Mouse (Mus musculus) forebrain, embryonic 12.5 days (tissue): ENCODE results near the gene Mex3a. TPM values are rescaled to one million over a fixed set of nuclear protein-coding genes. Genes with fewer than 3 reads are reported as not detected.

Experiments
- ATAC-seq: fragments of 200-750 bp; cut with Nextera tagmentation; 2 replicates; pipeline ENCODE4 v1.8.0; 2017; ENCODE audit warnings: moderate TSS enrichment; ENCODE audit not compliant: low FRiP score
- H3K27ac ChIP-seq: fragments of 300-500 bp; sonication (generic); 2 replicates; pipeline ENCODE4 v1.5.1; 2016; ENCODE audit warnings: mild to moderate bottlenecking
- H3K27me3 ChIP-seq: fragments of 300-500 bp; sonication (generic); 2 replicates; pipeline ENCODE4 v1.6.1; 2016; ENCODE audit warnings: mild to moderate bottlenecking
- H3K36me3 ChIP-seq: fragments of 300-500 bp; sonication (generic); replicated peaks from 2 replicates; pipeline ENCODE4 v1.6.1; 2016; ENCODE audit warnings: mild to moderate bottlenecking
- H3K4me1 ChIP-seq: fragments of 300-500 bp; sonication (generic); 2 replicates; pipeline ENCODE4 v1.6.1; 2016
- H3K4me2 ChIP-seq: fragments of 300-500 bp; sonication (generic); 2 replicates; pipeline ENCODE4 v1.6.1; 2016; ENCODE audit warnings: mild to moderate bottlenecking, moderate library complexity
- H3K4me3 ChIP-seq: fragments of 300-500 bp; sonication (generic); replicated peaks from 2 replicates; pipeline ENCODE4 v1.5.1; 2016; ENCODE audit warnings: mild to moderate bottlenecking
- H3K9ac ChIP-seq: fragments of 300-500 bp; sonication (generic); 2 replicates; pipeline ENCODE4 v1.6.1; 2016; ENCODE audit warnings: mild to moderate bottlenecking
- H3K9me3 ChIP-seq: fragments of 300-500 bp; sonication (generic); 2 replicates; pipeline ENCODE4 v1.6.1; 2016
- WGBS: fragments of 180-500 bp; shearing (Covaris S2); methylation state at CpG from one replicate; pipeline ENCODE4 v1.1.7; 2016; 5-methylcytosine and 5-hydroxymethylcytosine counted together
- polyA plus RNA-seq: library from polyadenylated mRNA; unstranded; fragments of >200 nt; fragmentation: Nextera tagmentation; extraction: Ambion mirVana; gene quantifications from 2 replicates; pipeline ENCODE4 v1.2.1, GENCODE M21; 2016

Gene Mex3a
- polyA plus RNA-seq, 1 experiment from 2014 or later: 51.0 TPM

- 0% methylated on average over 4 of the region's 5 CpGs for WGBS
- H3K4me1 ChIP-seq: peaks cover 66% of the 10 kb centered on the region
Measured at GRCm38 (mm10) chr3:88533706-88534105, 1.5 kb downstream of the Mex3a start.

DNA sequence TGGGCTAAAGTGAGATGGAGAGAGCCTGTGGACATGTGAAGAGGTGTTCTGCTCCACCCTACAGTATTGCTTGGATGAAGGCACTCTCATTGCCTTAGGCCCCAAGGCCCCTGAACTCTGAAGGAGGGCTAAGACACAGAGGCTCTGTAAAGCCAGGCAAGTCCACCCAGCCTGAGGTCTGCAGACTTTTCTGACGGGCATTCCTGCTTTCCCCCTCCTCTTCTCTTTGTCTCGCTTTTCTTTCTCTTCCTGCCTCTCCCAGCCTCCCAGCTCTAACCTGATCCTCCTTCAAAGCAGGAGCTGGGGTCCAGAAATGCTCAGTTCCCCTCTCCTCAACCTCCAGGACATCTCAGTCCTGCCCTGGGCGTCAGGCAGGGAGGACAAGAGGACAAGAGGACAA lies 2.8 kb downstream of the Mex3a start:
- ATAC-seq: no peak
- Histone ChIP-seq H3K4me2 (peak overlapping the region; percentile 93), H3K36me3 (peaks cover 47% of the 10 kb centered on the region), H3K9me3 (no peaks in the 10 kb centered on the region), H3K27me3 (no peaks in the 10 kb centered on the region), H3K9ac (peak overlapping the region; percentile 99), H3K4me3 (peak overlapping the region; percentile 93), H3K4me1 (peaks cover 63% of the 10 kb centered on the region), H3K27ac (peak overlapping the region; percentile 99)
- WGBS: 0% methylated on average over 3 of the region's 3 CpGs

More at GRCm38 (mm10) chr3:88533706-88534105, 1.5 kb downstream of the Mex3a start:
- Histone ChIP-seq H3K4me3 (peak overlapping the region; percentile 93), H3K9me3 (no peaks in the 10 kb centered on the region), H3K9ac (peak overlapping the region; percentile 99), H3K27ac (peak overlapping the region; percentile 99), H3K27me3 (no peaks in the 10 kb centered on the region), H3K36me3 (peaks cover 42% of the 10 kb centered on the region), H3K4me2 (peak overlapping the region; percentile 93)
- ATAC-seq: no peak

DNA sequence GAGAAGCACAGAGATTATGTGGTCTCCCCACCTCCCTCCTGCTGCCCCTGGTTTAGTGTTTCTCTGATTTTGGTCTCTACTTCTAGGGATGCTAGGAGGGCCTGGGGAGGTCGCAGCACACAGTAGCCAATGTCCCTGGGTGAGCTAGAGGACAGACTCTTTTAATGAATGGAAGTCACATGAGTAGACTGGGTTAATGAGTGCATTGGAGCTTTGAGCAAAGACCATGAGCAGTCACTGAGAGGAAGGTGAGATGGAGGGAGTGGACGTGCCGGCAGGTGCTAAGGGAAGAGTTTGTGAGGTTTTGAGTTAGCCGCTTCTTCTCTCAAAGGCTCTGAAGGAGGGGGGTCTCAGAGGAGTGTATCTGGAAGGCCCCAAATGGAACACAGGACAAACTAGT lies 3.3 kb downstream of the Mex3a start:
- H3K4me1 ChIP-seq: peaks cover 63% of the 10 kb centered on the region
- no peaks in the 10 kb centered on the region for H3K27me3 ChIP-seq
- H3K36me3 ChIP-seq: peaks cover 52% of the 10 kb centered on the region
- peak overlapping the region; percentile 99 for H3K9ac ChIP-seq
- peak overlapping the region; percentile 93 for H3K4me3 ChIP-seq
- H3K27ac ChIP-seq: peak overlapping the region; percentile 99
- WGBS: 20% methylated on average over 4 of the region's 4 CpGs
- peak overlapping the region; percentile 93 for H3K4me2 ChIP-seq
- no peak for ATAC-seq
- H3K9me3 ChIP-seq: no peaks in the 10 kb centered on the region

GRCm38 (mm10) chr3:88536103-88536930 lies 4.1 kb downstream of the Mex3a start:
- Histone ChIP-seq H3K4me3 (peak overlapping the region; percentile 93), H3K36me3 (peaks cover 60% of the 10 kb centered on the region), H3K27ac (peak overlapping the region; percentile 99), H3K9me3 (no peaks in the 10 kb centered on the region), H3K27me3 (no peaks in the 10 kb centered on the region), H3K9ac (peak overlapping the region; percentile 99), H3K4me1 (peaks cover 69% of the 10 kb centered on the region), H3K4me2 (peak overlapping the region; percentile 93)
- ATAC-seq: no peak
- WGBS: 6% methylated on average over 63 of the region's 64 CpGs

GRCm38 (mm10) chr3:88537146-88537545 lies 5.0 kb downstream of the Mex3a start:
- peaks cover 78% of the 10 kb centered on the region for H3K4me1 ChIP-seq
- H3K9ac ChIP-seq: peak overlapping the region; percentile 99
- H3K27ac ChIP-seq: peak overlapping the region; percentile 99
- no peak for ATAC-seq
- H3K36me3 ChIP-seq: peaks cover 63% of the 10 kb centered on the region
- no peaks in the 10 kb centered on the region for H3K9me3 ChIP-seq
- peak overlapping the region; percentile 93 for H3K4me2 ChIP-seq
- 51% methylated on average over 6 of the region's 6 CpGs for WGBS
- H3K27me3 ChIP-seq: no peaks in the 10 kb centered on the region
- peak overlapping the region; percentile 93 for H3K4me3 ChIP-seq

GRCm38 (mm10) chr3:88538271-88539145 lies 6.3 kb downstream of the Mex3a start:
- peak; percentile 31; the same call in 1 of the 2 replicates for ATAC-seq
- 2% methylated on average over 9 of the region's 9 CpGs for WGBS
- Histone ChIP-seq H3K27ac (peak overlapping the region; percentile 99), H3K27me3 (no peaks in the 10 kb centered on the region), H3K9ac (peak overlapping the region; percentile 99), H3K4me3 (peak overlapping the region; percentile 10; the same call in 1 of the 2 replicates), H3K4me1 (peaks cover 78% of the 10 kb centered on the region), H3K4me2 (peak overlapping the region; percentile 93), H3K9me3 (no peaks in the 10 kb centered on the region), H3K36me3 (peaks cover 63% of the 10 kb centered on the region)

- Histone ChIP-seq H3K27ac (peak overlapping the region; percentile 70), H3K4me1 (peaks cover 75% of the 10 kb centered on the region), H3K4me3 (0 out of 2 replicates have a peak overlapping the region, but pooled peaks have one; percentile 14), H3K4me2 (peak overlapping the region; percentile 33; the same call in 1 of the 2 replicates), H3K9ac (peak overlapping the region; percentile 48; the same call in 1 of the 2 replicates), H3K9me3 (no peaks in the 10 kb centered on the region), H3K27me3 (no peaks in the 10 kb centered on the region), H3K36me3 (peaks cover 63% of the 10 kb centered on the region)
- WGBS: 0% methylated on average over 3 of the region's 3 CpGs
- ATAC-seq: peak; percentile 45
Measured at GRCm38 (mm10) chr3:88539397-88539796, 7.2 kb downstream of the Mex3a start.

DNA sequence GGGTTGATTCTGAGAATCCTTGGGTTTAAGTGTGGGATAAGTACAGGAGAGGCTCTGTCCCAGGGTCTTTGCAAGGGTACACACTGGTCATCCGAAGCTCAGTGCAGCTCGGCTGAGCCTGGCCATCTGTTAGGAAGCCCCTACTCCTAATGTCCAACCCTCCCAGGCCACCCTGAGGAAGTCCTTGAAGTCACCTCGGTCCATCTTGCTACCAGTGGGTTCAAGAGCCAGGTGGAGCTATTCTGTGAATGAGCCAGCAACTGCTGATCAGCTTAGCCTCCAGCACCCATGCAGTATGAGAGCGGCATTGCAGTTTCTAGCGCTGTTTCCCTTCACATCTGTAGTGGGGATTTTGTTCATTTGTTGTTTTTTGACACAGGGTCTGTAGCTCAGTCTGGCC lies 7.9 kb downstream of the Mex3a start:
- peaks cover 74% of the 10 kb centered on the region for H3K4me1 ChIP-seq
- peak overlapping the region; percentile 15; the same call in 1 of the 2 replicates for H3K4me2 ChIP-seq
- H3K4me3 ChIP-seq: no peak overlapping the region
- H3K9me3 ChIP-seq: no peaks in the 10 kb centered on the region
- peak overlapping the region; percentile 40; the same call in 1 of the 2 replicates for H3K9ac ChIP-seq
- WGBS: 47% methylated on average over 5 of the region's 5 CpGs
- H3K27me3 ChIP-seq: no peaks in the 10 kb centered on the region
- peak overlapping the region; percentile 70 for H3K27ac ChIP-seq
- no peak for ATAC-seq
- peaks cover 56% of the 10 kb centered on the region for H3K36me3 ChIP-seq

DNA sequence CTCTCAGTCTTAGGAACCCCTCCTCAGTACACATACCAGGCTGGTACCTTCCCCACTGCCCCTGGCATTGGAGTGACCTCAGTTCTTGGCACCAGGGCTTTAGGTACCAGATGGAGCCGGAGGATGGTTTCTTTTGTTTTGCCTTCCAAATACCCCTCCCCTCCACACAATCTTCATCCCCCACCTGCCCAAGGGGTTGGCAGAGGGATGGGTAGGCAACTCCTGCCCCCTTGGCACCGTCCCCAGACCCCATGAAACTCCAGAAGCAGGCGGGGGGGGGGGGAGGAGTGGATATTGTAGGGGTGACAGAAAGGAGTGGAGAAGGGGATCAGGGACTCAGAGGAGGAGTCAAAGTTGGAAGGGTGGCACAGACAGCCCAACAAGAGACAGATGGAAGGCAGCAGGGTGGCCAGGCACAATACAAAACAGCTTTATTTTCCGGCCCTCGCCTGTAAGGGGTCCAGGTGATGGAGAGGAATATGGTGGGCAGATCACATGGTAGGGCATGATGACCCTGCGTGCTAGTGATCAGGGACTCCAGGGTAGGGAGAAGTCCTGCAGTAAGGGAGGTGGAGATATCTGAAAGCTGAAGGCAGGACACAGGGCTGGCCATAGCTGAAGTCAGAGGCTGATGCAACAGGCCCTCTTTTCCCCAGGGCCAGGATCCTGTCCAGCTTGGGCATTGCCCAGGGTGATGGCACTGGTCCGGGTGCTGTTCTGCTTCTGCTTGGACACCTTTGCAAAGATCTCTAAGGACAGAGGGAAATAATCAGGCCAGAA lies 9.6 kb downstream of the Mex3a start:
- peaks cover 59% of the 10 kb centered on the region for H3K4me1 ChIP-seq
- H3K9me3 ChIP-seq: no peaks in the 10 kb centered on the region
- WGBS: 72% methylated on average over 7 of the region's 7 CpGs
- peaks cover 40% of the 10 kb centered on the region for H3K36me3 ChIP-seq
- peak overlapping the region; percentile 78 for H3K27ac ChIP-seq
- no peak overlapping the region for H3K4me2 ChIP-seq
- H3K9ac ChIP-seq: peak overlapping the region; percentile 30; the same call in 1 of the 2 replicates
- no peak overlapping the region for H3K4me3 ChIP-seq
- no peak for ATAC-seq
- H3K27me3 ChIP-seq: no peaks in the 10 kb centered on the region

DNA sequence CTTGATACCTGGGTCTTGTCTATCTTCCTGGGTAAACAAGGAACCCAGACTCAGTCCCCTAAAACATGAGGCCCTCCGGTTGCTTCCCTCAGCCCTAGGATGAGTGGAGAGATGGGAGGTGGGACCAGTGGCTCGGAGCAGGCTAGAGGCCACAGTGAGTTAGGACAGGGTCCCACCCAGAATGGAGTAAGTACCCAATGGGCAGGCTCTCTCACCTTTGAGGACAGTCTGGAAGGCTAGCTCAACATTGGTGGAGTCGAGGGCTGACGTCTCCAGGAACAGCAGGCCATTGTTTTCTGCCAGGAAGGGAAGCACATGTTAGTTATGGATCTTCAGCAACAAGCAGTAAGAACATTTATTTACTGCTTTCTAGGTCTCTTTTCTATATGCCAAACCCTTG lies 10.3 kb downstream of the Mex3a start:
- no peaks in the 10 kb centered on the region for H3K9me3 ChIP-seq
- H3K36me3 ChIP-seq: peaks cover 34% of the 10 kb centered on the region
- no peaks in the 10 kb centered on the region for H3K27me3 ChIP-seq
- peaks cover 52% of the 10 kb centered on the region for H3K4me1 ChIP-seq
- peak overlapping the region; percentile 78 for H3K27ac ChIP-seq
- 78% methylated on average over 4 of the region's 4 CpGs for WGBS
- H3K4me3 ChIP-seq: no peak overlapping the region
- no peak overlapping the region for H3K9ac ChIP-seq
- no peak for ATAC-seq
- no peak overlapping the region for H3K4me2 ChIP-seq

DNA sequence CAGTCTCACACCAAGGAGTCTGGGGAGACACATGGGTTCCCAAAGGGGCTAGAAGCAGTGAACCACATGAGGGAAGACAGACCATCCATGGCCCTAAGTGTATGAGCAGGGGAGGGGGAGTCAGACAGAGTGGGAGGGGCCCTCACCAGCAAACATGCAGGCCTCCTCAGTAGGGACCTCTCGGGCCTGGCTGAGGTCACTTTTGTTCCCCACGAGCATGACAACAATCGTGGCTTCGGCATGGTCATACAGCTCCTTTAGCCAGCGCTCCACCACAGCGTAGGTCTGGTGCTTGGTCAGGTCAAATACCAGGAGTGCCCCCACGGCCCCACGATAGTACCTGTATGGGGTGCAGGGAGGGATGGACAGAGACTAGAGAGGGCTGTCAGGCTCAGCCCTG lies 11.0 kb downstream of the Mex3a start:
- no peak overlapping the region for H3K9ac ChIP-seq
- WGBS: 80% methylated on average over 8 of the region's 8 CpGs
- H3K36me3 ChIP-seq: peaks cover 27% of the 10 kb centered on the region
- no peaks in the 10 kb centered on the region for H3K27me3 ChIP-seq
- H3K9me3 ChIP-seq: no peaks in the 10 kb centered on the region
- H3K4me3 ChIP-seq: no peak overlapping the region
- ATAC-seq: no peak
- H3K4me2 ChIP-seq: no peak overlapping the region
- peaks cover 45% of the 10 kb centered on the region for H3K4me1 ChIP-seq
- H3K27ac ChIP-seq: peak overlapping the region; percentile 46; the same call in 1 of the 2 replicates
